Mouse (Mus musculus): Measurements from ENCODE around the gene Gm10570.

DNA sequence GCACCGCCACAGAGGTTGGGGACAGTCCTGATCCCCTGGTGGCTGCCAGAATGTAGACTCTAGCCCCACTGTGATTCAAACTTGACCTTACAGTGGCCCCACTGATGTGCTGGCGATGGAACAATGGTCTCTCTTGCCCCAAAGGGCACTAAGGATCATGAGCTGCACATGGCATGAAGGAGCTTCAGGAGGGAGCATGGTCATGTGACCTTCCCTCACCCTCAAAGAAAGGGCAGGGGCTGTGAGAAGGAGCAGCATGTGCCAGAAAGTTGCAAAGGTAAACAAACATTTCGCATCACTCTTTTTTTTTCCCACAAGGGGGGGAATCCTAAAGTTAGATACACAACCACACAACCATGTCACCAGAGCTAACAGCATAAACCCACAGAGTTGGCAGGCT is 9.6 kb upstream of the Gm10570 start:
- TF ChIP-seq POLR2A (IDR thresholded peaks at IDR 0.05; ENCODE audit: low read depth, low read length) (no peak), CTCF (IDR thresholded peaks at IDR 0.05; ENCODE audit: extremely low read depth, insufficient read depth, insufficient read length, insufficient replicate concordance) (no peak)

Measured in spleen, adult 2 months (tissue).